Mouse (Mus musculus) telencephalon, adult 2 months (tissue): Measurements from ENCODE around the gene Trpv1.
A peak's percentile ranks its signal among the peaks of the same experiment; 100 is the strongest.

ENCODE experiments used
- DNase-seq: peaks from one replicate; pipeline ENCODE4 v3.0.0-alpha.2; 2011; ENCODE audit warnings: low read depth, low spot score

Gene Trpv1

GRCm38 (mm10) chr11:73233992-73234391 lies at the start of gene Trpv1:
Gene Trpv1 (plus strand): TSS chr11:73234292.
- no peak for DNase-seq

- no peak for DNase-seq
These were observed 48.0 kb upstream of the Trpv1 start for GRCm38 (mm10) chr11:73185872-73186615.

GRCm38 (mm10) chr11:73187231-73187630 lies 46.9 kb upstream of the Trpv1 start:
- DNase-seq: no peak

GRCm38 (mm10) chr11:73193047-73193446 lies 41.0 kb upstream of the Trpv1 start:
- no peak for DNase-seq

GRCm38 (mm10) chr11:73194444-73194843 lies 39.6 kb upstream of the Trpv1 start:
- DNase-seq: no peak

- DNase-seq: no peak
These were observed 35.9 kb upstream of the Trpv1 start for GRCm38 (mm10) chr11:73198190-73198589.

GRCm38 (mm10) chr11:73198603-73199229 lies 35.4 kb upstream of the Trpv1 start, which contains the start of gene Ctns:
Gene Ctns (minus strand): TSS chr11:73199042.
- DNase-seq: peak; percentile 92

GRCm38 (mm10) chr11:73199230-73199712 lies 34.8 kb upstream of the Trpv1 start, which contains the start of gene Shpk:
Gene Shpk (plus strand): TSS chr11:73199460.
- peak; percentile 94 for DNase-seq

GRCm38 (mm10) chr11:73199879-73200278 lies 34.2 kb upstream of the Trpv1 start:
- no peak for DNase-seq

GRCm38 (mm10) chr11:73201021-73201420 lies 33.1 kb upstream of the Trpv1 start:
- DNase-seq: no peak

- DNase-seq: no peak
These were observed 32.5 kb upstream of the Trpv1 start for GRCm38 (mm10) chr11:73201597-73201996.

- no peak for DNase-seq
These were observed 30.2 kb upstream of the Trpv1 start for GRCm38 (mm10) chr11:73203895-73204294.

- DNase-seq: no peak
These were observed 28.9 kb upstream of the Trpv1 start for GRCm38 (mm10) chr11:73205194-73205593.

- no peak for DNase-seq
These were observed 26.5 kb upstream of the Trpv1 start for GRCm38 (mm10) chr11:73207621-73208020.

GRCm38 (mm10) chr11:73213956-73214355 lies 20.1 kb upstream of the Trpv1 start:
- no peak for DNase-seq

GRCm38 (mm10) chr11:73219671-73220070 lies 14.4 kb upstream of the Trpv1 start:
- DNase-seq: no peak

- no peak for DNase-seq
These were observed 13.4 kb upstream of the Trpv1 start for GRCm38 (mm10) chr11:73220651-73221050.

- DNase-seq: no peak
These were observed 11.2 kb upstream of the Trpv1 start for GRCm38 (mm10) chr11:73222846-73223245.

- no peak for DNase-seq
These were observed 10.1 kb upstream of the Trpv1 start for GRCm38 (mm10) chr11:73223966-73224365.

- no peak for DNase-seq
These were observed 8.2 kb upstream of the Trpv1 start for GRCm38 (mm10) chr11:73225856-73226255.

GRCm38 (mm10) chr11:73228881-73229280 lies 5.2 kb upstream of the Trpv1 start:
- no peak for DNase-seq

GRCm38 (mm10) chr11:73230081-73230480 lies 4.0 kb upstream of the Trpv1 start:
- DNase-seq: no peak

GRCm38 (mm10) chr11:73232513-73232912 lies 1.6 kb upstream of the Trpv1 start:
- DNase-seq: peak; percentile 4
